Mouse (Mus musculus) T-cell, adult 2 months (primary cell): ENCODE measurements around the gene Dlx3.

Experiments used
- DNase-seq: peaks from one replicate; pipeline ENCODE4 v3.0.0; 2022; ENCODE audit warnings: low spot score

The Dlx3 gene

DNA sequence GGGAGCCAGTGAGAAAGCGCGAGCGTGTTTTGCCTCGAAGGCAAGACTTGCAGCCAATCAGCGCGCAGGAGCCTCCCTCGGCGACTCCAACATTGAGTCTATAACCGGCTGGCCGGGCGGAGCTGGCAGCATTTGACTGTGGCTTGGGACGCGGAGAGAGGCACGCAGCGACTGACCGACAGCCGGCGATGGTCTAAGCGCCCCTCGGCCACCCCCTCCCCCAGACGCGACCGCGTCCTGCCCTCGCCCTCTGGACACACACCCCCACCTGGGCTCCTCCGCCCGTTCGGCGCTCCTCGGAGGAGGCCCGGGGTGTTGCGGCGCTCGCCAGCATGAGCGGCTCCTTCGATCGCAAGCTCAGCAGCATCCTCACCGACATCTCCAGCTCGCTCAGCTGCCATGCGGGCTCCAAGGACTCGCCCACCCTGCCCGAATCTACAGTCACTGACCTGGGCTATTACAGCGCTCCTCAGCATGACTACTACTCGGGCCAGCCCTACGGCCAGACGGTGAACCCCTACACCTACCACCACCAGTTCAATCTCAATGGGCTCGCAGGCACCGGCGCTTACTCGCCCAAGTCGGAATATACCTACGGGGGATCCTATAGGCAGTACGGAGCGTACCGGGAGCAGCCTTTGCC lies at the start of gene Dlx3:
Gene Dlx3, plus strand, starts transcription at position 130 of the 643 bp plus-strand sequence.
- DNase-seq = no peak

DNA sequence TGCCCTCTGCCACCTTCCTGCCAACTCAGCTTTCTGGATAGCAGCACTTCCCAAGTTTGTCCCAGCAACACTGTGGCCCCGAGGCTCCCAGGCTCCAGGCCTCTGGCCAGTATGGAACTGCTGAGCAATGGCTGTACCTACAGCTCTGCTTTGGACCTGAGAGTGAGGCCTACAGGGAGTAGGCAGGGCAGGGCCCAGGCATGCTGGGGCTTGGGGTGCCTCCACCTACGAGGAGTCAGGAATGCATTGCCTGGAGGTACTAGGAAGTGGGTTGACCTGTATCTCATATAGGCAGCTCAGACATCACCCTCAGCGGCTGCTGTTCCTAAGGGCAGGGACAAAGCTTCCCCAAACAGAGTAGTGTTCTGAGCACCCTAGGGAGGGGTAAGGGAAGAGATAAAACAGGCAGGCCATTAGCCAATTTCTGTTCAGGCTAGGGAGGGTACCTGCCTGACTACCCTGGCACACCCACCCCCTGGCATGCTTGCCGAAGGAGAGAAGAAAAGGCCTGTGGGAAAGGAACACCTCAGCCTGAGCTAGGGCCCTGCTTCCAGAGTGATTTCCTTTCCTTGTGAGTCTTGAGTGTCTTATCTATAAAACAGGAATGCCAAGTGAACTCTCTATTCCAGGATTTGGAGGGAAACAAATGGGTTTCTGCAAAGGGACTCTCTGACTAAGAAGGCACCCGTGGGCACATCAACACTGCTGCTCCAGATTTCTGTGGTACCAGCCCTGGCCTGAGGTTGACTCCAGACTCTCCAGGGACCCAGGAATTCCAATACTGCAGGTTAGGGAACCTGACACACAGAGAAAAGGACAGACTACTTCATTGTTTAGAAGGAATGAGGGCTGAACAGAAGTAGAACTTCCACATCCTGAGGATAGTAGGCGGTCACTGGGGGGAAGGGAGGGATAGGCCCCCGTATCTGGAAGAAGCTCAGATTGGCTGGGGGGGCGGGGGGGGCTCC lies 49.5 kb upstream of the Dlx3 start:
- no peak for DNase-seq

DNA sequence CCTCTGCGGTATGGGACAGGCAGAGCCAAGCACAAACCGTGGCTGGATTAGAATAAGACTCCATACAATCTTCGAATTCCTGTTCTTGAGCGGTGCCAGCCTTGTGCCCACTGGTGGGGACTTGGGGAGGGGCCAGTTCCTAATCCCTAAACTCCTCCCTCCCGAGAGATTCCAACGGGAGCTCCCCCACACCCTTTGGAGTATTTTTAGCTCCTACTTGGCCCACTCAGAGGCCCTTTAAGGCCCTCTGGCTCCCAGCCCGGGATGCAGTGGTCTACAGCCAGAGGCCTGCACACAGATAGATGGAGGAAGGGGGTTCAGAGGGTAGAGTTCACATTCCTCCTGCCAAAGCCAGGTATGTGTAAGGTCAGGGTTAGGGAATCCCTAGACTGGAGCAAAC lies 48.7 kb upstream of the Dlx3 start:
- no peak for DNase-seq

DNA sequence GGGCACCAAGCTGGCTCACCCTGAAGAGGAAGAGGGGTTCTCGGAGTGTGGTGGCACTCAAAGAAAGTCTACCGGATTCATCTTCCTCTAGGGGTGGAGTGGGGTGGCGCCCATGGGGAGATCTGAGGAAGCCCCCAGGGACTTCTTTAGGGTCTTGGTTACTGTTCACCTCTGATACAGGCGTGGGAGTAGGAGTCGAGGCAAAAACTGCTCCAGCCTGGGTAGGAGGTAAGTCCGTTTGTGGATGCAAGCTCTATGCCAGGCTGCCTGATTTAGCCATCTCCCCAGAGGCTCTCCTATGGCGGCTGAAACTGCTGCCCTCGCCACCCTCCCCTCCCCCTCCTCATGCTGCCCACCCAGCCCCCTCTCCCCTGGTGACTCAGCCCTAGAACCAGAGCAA lies 47.8 kb upstream of the Dlx3 start:
- DNase-seq = no peak

DNA sequence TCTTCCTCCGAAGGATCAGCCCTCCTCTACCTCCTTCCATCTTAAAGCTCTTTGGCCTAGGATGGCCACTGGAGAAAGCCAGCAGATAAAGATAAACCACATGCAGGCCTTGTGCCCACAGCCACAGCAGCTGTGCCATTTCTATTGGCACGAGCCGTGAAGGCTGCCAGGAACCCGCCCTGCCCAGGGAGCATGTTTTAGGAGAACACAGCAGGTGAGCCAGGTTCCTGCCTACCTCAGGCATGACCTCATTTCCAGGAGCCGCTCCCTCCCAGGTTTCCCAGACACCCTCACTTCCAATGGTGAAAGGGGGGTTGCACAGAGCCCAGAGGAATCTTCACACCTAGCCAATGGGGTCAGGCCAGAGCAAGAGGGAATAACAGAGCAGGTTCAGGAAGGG lies 47.1 kb upstream of the Dlx3 start:
- DNase-seq = no peak

DNA sequence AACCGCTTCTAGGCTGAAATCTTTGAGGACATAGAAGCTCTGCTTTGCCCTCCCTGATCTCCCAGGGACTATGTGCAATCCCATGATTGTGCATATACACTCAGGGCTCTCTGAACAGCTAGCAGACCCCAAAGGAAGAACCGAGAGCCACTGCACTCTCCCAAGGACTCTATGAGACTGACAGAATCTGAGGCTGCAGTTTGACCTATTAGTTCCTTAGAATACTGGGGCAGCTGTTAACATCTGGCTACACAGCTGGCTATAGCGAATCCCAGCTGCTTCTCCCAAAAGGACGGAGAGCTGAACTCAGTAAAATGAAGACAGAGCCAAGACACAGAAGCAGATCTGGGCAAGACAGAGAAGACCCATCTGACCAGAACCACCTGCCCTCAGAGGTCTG lies 46.1 kb upstream of the Dlx3 start:
- DNase-seq = no peak

DNA sequence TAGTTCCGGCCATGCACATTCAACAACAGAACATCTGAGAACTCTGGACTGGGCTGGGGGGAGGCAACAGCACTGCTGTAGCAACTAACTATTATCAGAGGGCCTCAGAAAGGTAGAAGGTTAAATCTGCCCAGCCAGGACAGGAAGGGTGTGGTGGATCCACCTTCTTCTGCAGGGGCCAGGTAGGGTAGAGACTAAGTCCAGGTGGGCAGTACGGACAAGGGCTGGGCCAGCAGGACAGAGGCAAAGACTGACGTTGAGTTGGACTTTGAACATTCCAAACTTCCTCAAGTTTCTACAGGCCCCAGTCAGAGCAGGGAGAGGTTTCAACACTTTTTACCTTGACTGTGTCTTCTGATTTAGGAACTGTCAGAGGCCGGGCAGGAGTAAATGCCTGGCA lies 45.2 kb upstream of the Dlx3 start:
- no peak for DNase-seq

DNA sequence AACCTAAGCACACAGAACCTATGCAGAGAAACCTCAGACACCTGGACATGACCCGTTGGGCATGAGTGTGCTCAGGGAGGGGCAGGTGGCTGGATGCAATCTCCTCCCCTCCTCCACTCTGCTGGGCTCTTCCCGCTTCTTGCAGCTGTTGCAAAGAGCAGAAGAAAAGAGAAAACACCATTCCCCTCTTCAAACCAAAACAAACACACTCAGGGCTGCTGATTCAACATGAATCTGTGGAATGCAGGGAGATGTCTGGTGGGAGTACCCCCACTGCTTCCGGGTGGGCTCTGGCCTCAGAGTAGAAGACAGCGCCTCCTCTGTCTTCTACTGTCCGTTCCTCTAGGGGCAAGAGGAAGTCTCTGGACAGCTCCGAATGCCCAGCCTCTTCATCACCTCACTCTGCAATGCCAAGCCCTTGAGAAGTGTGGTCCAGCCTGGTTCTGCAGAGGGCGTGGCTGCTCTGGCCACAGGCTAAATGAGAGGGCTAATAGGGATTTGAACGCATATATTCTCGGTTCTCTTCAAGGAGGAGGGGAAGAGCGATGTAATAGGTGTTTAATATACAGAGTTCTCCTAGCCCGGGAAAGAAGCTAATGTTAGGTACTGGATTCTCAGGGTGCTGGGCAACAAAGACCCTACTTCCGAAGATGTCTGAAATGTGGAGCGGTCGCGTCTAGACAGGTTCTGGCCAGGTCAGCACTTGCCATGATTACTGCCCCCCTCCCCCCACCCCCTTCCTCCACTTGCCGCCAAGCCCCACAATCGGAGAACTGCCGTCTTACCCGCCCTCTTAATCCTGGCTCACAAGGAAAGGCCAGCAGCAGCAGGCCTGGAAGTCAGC lies 44.5 kb upstream of the Dlx3 start:
- DNase-seq = no peak

DNA sequence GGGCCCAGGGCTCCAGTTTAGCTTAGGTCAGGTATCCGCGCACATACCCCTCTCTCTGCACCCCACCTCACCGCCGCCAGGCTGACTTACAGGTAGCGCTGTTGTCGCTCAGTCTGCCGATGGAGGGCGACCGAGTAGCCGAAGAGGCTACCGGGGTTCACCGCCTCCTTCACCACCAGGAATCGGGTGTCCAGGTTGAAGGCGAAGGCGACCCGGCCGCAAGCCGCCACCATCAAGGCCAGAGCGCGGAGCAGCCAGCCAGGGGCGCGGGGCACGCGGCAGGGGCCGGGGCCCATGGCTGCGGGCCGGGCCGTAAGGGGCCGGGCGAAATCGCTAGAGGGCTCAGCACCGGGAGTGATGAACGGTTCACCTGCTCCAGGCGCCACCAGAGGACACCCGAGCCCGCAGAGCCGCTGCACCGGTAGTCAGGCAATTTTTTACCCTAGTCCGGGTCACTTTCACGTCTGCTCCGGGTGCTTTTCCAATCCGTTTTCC lies 43.8 kb upstream of the Dlx3 start:
- DNase-seq = peak; percentile 60

DNA sequence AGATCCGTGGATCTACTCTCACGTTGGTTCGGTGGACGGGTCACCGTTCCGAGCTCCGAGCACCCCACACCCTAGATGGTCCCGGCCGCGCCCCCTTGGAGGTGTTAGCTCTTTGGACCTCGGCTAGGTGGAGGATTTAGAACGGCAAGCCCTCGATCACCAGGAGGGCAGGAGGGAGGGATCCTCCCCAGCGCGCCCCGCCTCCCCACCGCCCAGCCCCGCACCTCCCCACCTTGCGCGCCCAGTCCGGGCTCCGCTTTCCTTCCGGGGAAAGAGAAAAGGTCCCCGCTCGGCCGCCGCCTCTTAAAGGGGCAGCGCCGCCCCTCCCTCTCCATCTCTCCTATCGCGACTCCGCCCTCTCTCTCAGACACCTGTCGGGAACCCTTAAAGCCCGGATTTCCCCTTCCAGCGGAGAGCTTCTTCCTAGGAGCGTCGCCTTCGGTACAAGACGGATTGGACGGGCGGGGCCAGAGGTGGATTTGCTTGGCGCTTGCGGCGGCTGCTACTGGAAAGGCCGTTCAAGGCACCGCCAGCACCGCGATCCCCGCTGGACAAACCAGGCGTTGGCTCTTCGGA lies 43.3 kb upstream of the Dlx3 start, which contains the start of gene Itga3:
Gene Itga3, minus strand, starts transcription at position 266 of the 576 bp plus-strand sequence.
- DNase-seq = peak; percentile 36

DNA sequence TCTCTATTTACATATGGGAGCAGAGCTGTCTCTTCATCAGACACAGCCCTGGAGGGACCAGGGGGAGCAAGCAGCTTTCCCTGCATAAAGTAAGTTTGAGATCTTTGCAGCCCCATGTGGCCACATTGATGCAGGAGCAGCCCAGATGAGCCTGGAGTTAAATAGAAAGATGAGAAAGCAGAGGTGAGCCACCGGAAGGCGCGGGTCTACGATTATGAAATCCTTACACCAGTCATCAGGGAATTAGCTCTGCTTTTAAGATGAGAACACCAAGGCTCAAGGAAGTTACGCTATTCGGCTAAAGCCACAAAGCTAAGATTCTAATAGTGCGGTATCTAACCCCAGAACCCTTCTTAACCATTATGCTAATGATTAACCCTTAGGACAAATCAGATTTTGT lies 42.0 kb upstream of the Dlx3 start:
- DNase-seq = no peak

DNA sequence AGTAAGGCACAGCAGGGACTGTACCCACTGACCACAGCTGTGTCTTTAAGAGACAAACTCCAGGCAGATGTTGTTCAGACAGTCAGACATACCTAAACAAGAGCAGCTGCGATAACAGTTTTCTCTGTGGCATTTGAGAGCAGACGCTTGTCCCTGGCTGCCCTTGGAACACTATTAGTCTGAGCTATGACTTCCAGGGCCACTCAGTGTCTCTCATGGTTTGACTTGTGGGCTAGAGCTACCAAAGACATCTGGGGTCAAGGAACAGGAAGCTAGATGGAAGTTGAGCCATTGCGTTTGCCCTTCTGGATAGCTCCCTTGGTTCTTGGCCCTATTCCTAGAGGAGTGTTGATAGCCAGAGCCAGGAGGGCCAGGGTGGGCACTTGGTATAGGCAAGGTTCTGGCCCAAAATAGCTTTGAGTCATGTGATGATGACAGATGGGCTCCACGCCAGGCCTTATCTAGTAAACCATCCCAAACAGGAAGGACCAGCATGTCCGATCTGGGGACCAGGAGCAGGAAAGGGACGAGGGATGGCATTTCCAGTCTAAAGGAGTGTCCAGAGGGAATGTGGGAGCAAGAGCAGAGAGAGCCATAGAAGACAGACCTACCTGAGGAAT lies 40.6 kb upstream of the Dlx3 start:
- DNase-seq = no peak

DNA sequence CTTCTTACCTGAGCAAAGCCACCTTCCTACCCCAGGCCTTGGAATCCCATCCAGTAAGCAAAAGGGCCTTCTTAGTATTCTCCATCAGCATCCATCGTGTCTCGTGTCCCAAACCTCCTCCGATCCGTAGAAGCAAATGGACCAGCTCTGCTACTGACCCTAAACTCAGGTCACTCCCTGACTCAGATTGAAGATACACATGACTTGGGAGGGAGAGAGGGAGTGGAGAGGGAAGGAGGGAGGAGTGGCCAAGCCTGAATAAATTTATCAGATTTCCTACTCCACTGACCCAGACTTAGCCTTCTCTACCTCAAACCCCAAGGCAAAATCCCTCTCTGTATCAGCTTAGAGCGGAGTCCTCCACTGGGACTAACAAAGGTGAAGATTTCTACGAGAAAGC lies 39.1 kb upstream of the Dlx3 start:
- DNase-seq = no peak

DNA sequence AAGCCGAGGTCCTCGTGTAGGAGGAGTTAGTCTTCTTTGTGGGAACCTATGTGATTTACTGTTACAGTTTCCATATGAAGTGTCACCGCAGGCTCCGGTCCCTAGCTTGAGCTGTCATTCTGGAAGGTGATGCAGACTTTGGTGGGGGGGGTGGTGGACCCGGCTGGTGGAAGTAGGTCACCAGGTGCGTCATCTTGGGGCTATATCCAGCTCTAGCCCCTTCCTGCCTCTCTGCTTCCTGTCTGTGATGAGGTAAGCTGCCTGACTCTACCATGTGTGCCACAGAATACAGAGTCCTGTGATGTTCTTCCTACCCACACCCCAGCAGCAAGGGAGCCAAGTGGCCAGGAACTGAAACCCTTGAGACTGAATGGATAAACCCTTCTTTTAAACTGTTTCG lies 37.0 kb upstream of the Dlx3 start:
- no peak for DNase-seq

DNA sequence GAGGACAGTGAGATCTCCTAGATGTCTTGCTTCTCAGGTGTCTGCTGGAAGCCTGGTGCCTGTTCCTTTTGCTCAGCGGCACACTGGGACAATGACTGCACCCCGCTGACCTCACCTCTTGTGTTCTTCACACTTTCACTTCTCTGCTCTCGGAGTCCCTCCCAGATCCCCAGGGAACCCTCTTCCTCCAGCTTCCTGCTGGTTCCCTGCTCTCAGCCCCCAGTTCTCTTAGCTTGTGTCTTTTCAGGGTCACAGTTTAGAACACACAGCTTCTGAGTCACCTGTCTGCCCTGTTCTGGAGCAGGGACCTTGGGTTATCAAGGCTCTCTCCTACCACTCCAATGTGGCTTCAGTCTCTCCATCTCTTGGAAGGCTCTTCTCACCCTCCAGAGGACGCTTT lies 35.7 kb upstream of the Dlx3 start:
- no peak for DNase-seq

DNA sequence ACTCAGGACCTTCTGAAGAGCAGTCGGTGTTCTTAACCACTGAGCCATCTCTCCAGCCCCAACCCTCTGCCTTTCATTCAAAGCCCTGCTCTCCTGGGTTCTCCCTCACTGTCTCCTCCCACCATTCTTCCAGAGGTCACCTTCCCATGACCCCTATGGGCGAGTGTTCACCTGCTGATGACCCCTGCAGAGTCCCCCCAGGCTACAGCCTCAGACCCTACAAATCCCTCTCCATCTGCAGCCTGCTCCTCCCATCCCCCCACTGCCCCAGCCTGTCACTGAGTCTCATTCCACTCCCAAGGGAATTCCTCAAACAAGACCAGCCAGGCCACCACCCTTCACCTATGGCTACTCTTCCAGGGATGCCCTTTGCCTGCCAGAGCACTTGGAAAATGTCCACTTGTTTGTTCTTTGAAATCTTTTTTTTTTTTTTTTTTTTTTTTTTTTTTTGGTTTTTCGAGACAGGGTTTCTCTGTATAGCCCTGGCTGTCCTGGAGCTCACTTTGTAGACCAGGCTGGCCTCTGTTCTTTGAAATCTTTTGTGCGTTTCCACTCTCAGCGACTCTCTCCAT lies 35.0 kb upstream of the Dlx3 start:
- DNase-seq = no peak

DNA sequence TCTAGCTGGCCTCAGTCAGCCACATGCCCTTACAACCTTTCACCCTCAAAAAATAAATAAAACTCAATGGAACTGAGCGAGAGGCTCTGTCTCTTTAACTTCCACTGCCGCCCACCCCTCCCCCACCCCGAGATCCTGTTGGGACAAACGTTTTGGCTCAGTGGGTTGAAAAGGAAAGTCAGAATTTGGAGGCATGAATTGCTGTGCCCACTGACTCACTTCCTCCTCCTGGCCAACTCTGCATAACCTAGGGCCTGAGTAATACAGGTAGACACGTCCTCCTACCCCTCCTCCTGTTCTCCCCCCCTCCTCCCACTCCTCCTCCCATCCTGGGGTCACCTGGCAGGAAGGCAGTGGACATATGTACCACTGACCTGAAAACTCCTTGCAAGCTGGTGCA lies 34.2 kb upstream of the Dlx3 start:
- DNase-seq = no peak

DNA sequence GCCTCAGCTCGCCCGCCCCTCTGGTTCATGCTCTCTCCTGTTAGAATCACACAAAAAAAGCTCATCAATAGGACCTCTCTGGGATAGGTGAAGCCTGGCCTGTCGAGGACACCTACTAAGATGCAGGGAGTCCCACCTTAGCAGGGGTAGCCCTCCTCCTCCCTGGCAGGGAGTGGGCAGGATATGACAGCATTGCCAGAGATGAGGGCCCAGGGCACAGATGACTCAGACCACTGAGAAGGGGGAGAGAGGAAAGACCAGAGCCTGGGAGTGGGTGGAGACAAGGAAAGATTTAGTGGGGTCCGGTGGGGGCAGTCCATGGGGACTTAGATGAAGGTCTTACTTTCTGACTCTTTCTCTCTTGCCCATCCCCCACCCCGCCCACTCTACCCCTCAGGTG lies 33.7 kb upstream of the Dlx3 start:
- DNase-seq = no peak

DNA sequence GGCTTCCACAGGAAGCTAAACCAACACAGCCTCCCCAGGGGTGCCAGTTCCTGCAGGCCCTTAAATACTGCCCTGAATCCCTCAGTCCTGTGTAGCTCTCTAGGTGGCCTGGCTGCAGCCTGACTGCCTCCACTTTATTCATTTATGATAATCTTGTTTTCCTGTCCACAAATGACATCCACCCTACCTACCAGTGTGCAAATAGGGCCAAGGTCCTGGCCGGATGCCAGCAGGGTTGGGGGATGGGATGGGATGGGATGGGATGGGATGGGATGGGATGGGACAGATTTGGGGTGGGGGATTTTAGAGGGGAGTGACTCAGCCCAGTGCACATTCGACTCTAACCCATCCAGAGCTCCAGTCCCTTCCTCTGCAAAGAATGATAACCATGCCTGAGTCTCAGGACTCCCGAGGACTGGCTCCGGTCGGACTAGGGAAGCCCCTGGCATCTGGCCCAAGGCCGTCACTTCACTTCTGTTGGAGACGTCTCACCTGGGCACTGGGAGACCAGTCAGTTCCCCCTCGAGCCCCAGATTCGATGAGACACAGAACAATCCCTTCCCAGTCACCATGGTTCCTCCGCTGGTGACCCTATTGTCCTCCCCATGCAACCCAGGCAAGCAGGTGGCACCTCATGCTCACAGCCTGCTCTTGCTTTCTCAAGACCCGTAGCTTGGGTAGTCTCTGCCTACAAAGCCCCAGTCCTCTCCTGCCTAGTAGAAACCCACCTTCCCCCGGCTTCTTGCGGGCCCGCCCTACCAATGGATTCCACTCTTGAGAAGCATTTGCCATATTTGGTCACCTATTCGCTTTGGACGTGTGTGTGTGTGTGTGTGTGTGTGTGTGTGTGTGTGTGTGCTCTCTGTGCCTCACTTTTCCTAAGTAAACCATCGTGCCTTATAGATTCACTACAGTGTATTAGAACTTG lies 32.4 kb upstream of the Dlx3 start:
- no peak for DNase-seq

DNA sequence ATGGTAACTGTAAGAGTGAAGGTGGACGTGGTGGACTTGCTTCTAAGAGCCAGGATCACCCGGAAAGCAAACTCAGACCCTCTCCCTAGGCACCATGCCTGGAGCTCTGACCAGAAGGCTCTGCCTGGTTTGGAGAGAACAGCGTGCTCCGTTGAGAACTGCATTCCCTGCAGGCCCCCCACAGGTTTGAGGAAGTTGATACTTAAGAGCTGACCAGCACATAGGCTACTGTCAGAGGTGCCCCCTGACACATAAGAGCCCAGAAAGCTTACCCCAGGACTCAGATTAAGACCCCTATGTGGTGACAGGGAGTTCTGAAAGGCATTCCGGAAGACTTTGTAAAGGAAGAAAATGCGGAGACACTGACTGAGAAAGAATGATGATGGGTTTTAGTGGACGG lies 31.6 kb upstream of the Dlx3 start:
- no peak for DNase-seq
